Mouse (Mus musculus) lung, postnatal 0 days (tissue): ENCODE measurements around the gene Olfr1420. TPM values are rescaled to one million over a fixed set of nuclear protein-coding genes. Genes with fewer than 3 reads are reported as not detected.
"Not testable (repeated sequence)": the region's sequence is repeated elsewhere in the genome, so short reads cannot be mapped to it uniquely, and the experiment has no call there.

ENCODE experiments used
- ATAC-seq: fragments of 200-750 bp; cut with Nextera tagmentation; 2 replicates; pipeline ENCODE4 v1.8.0; 2017; ENCODE audit warnings: moderate library complexity
- DNase-seq: peaks from one replicate; pipeline ENCODE4 v3.0.0-alpha.2; 2016; ENCODE audit warnings: low spot score
- H3K27ac ChIP-seq: fragments of 300-500 bp; sonication (generic); 2 replicates; pipeline ENCODE4 v1.5.1; 2014; ENCODE audit warnings: antibody characterized with exemption, mild to moderate bottlenecking, low read length, mixed read lengths
- H3K27me3 ChIP-seq: fragments of 300-500 bp; sonication (generic); replicated peaks from 2 replicates; pipeline ENCODE4 v1.6.1; 2014; ENCODE audit warnings: low read length, mixed read lengths; ENCODE audit not compliant: insufficient read depth
- H3K36me3 ChIP-seq: fragments of 300-500 bp; sonication (generic); 2 replicates; pipeline ENCODE4 v1.6.1; 2014; ENCODE audit warnings: low read length, mixed read lengths; ENCODE audit not compliant: insufficient read depth
- H3K4me1 ChIP-seq: fragments of 300-500 bp; sonication (generic); 2 replicates; pipeline ENCODE4 v1.6.1; 2014; ENCODE audit warnings: antibody characterized with exemption, low read depth, low read length, mixed read lengths; ENCODE audit not compliant: insufficient read depth
- H3K4me2 ChIP-seq: fragments of 300-500 bp; sonication (generic); replicated peaks from 2 replicates; pipeline ENCODE4 v1.6.1; 2014; ENCODE audit warnings: low read depth, mild to moderate bottlenecking, low read length, moderate library complexity, mixed read lengths
- H3K4me3 ChIP-seq: fragments of 300-500 bp; sonication (generic); 2 replicates; pipeline ENCODE4 v1.5.1; 2014; ENCODE audit warnings: low read depth, low read length
- H3K9ac ChIP-seq: fragments of 300-500 bp; sonication (generic); replicated peaks from 2 replicates; pipeline ENCODE4 v1.6.1; 2014; ENCODE audit warnings: low read depth, mild to moderate bottlenecking
- H3K9me3 ChIP-seq: fragments of 300-500 bp; sonication (generic); 2 replicates; pipeline ENCODE4 v1.6.1; 2016; ENCODE audit warnings: low read length, mixed read lengths
- CTCF ChIP-seq: IDR thresholded peaks from 2 replicates; pipeline ENCODE4 v1.5.1; 2016; ENCODE audit warnings: antibody characterized with exemption, mild to moderate bottlenecking
- EP300 ChIP-seq: IDR thresholded peaks from 2 replicates; pipeline ENCODE4 v1.6.1; 2016; ENCODE audit warnings: antibody characterized with exemption, mild to moderate bottlenecking, control low read depth
- WGBS: fragments of 180-500 bp; shearing (Covaris S2); extraction: QIAGEN DNeasy Blood & Tissue Kit; methylation state at CpG from one replicate; pipeline ENCODE4 v1.1.7; 2014; 5-methylcytosine and 5-hydroxymethylcytosine counted together
- microRNA-seq: library from miRNA; unstranded; fragments of <30 nt; microRNA quantifications from one replicate; pipeline ENCODE4, GENCODE M21; 2016
- polyA plus RNA-seq: library from polyadenylated mRNA; unstranded; fragments of >200 nt; fragmentation: Nextera tagmentation; extraction: Ambion mirVana; gene quantifications from 2 replicates; pipeline ENCODE4 v1.2.1, GENCODE M21; 2015

Gene Olfr1420
- polyA plus RNA-seq, 1 experiment from 2014 or later = 0.12 TPM

DNA sequence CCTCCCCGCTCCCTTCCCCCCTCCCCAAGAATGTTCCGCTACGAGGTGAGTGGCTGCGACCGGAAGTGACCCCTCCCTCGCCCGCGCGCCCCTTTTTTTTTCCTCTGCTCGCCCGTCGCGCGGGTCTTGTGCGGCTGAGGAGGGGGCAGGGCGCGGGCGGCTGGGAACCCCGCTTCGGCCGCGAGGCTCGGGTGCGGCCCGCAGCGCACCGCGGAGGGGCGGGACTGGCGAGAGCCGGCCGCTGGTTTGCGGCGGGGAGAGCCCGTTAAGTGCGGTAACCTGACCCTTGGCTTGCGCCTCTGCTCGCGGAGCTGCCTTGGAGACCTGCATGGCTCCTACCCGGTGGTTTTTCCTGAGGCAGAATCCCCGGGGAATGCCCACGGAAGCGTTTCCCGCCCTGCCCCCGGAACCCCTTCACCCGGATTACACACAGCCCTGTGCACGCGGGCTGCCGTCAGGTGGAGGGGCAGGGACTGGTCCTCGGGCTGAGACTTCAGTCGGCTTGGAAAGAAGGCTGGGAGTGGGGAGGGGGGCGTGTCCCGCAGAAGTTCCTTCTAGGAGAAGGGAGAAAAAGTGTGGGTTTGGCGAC lies 26.3 kb downstream of the Olfr1420 start:
- ATAC-seq (peak; percentile 57), DNase-seq (peak; percentile 80)
- Histone ChIP-seq H3K9me3 (no peaks in the 10 kb centered on the region), H3K27ac (peak overlapping the region; percentile 98), H3K4me1 (peaks cover 4% of the 10 kb centered on the region; the same call in 1 of the 2 replicates), H3K4me2 (peak overlapping the region; percentile 61), H3K9ac (peak overlapping the region; percentile 85), H3K36me3 (no peaks in the 10 kb centered on the region), H3K4me3 (peak overlapping the region; percentile 97), H3K27me3 (no peaks in the 10 kb centered on the region)
- whole genome bisulfite sequencing = under 1% methylated on average over 43 of the region's 54 CpGs
- no peak for TF ChIP-seq EP300
- no peak for TF ChIP-seq CTCF

DNA sequence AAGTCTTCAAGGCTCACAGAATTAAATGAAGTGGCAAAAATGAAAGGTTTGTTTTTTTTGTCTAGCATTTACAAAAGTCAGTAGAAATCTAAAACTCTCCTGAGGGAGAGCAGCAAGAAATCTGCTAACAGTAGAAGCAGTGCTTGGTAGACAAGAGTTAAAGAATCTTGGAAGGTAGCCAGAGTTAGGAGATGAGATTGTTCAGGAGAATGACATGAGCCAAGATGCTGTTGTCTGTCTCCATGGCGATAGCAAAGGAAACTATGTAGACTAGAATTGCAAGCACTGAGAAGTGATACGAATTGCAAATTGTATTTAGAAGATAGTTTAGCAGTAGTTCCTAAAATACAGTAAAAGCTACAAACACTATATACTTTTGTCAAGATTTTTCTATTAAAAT lies 29.4 kb downstream of the Olfr1420 start:
- peaks cover 4% of the 10 kb centered on the region; the same call in 1 of the 2 replicates for H3K4me1 ChIP-seq
- no peak for ATAC-seq
- WGBS = 3% methylated on average over 2 of the region's 2 CpGs
- H3K27ac ChIP-seq = no peak overlapping the region
- H3K9ac ChIP-seq = no peak overlapping the region
- no peak overlapping the region for H3K4me2 ChIP-seq
- H3K4me3 ChIP-seq = no peak overlapping the region
- TF ChIP-seq EP300 (no peak), CTCF (no peak)
- H3K27me3 ChIP-seq = no peaks in the 10 kb centered on the region
- peak; percentile 94 for DNase-seq
- no peaks in the 10 kb centered on the region for H3K9me3 ChIP-seq
- 0 out of 2 replicates have a peak, but pooled peaks cover 3% of the 10 kb centered on the region for H3K36me3 ChIP-seq

DNA sequence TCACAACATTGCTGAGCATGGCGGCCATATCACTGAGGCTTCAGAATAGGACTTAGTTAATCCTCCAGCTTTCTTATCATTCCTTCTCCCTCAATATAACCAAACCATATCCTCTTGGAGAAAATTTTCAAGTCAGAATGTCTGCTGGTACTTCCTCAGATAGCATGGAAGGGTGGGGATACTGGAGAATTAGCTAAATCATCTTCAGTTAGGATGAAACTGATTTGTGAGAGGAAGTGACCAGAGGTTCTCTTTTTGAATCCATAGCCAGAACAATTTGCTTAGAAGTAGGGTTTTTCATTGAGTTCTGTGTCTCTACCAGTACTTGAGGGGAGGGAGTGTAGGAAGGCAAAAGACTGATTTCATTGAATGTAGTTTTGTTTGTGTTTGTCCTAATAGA lies 35.7 kb downstream of the Olfr1420 start:
- H3K27ac ChIP-seq = no peak overlapping the region
- WGBS = 89% methylated on average over 1 of the region's 1 CpGs
- no peak overlapping the region for H3K9ac ChIP-seq
- peaks cover 29% of the 10 kb centered on the region; the same call in 1 of the 2 replicates for H3K36me3 ChIP-seq
- DNase-seq (no peak), ATAC-seq (no peak)
- H3K4me3 ChIP-seq = no peak overlapping the region
- H3K27me3 ChIP-seq = no peaks in the 10 kb centered on the region
- no peaks in the 10 kb centered on the region for H3K9me3 ChIP-seq
- H3K4me1 ChIP-seq = no peaks in the 10 kb centered on the region
- H3K4me2 ChIP-seq = no peak overlapping the region
- TF ChIP-seq EP300 = no peak
- TF ChIP-seq CTCF = no peak

DNA sequence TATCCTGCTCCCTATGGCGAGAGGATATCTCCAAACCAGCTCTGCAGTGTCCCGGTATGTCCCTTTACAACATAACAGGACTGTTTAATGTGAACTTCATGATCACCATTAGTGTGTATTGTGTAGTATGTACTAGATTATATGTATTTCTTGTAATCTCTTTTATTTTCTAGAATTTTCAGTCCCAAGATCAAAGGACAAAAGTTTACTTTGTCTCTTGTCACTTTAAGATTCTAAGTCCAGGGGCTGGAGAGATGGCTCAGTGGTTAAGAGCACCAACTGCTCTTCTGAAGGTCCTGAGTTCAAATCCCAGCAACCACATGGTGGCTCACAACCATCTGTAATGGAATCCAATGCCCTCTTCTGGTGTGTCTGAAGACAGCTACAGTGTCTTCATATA lies 36.1 kb downstream of the Olfr1420 start:
- H3K27me3 ChIP-seq, H3K4me2 ChIP-seq, H3K9me3 ChIP-seq, ATAC-seq, H3K9ac ChIP-seq, H3K4me1 ChIP-seq, H3K4me3 ChIP-seq, DNase-seq, H3K27ac ChIP-seq: not testable (repeated sequence)
- 98% methylated on average over 2 of the region's 2 CpGs for WGBS
- H3K36me3 ChIP-seq = peaks cover 29% of the 10 kb centered on the region; the same call in 1 of the 2 replicates

DNA sequence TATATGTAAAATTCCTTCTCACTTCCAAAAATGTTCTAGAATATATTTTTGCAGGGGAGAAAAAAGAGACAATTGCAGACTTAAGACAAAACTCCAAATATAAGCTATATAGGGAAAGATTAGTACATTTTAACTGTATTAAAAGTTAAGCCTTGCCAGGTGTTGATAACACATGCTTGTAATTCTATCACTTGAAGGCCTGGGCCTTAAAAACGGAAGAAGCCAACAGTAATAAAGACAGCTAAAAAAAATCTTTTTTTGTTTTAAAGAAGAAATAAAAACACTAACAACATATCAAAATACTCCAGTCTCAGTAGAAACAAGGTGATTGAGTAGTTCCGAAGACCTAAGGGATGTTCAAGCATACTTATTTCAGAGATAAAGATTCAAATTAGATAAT lies 40.0 kb downstream of the Olfr1420 start:
- Histone ChIP-seq H3K4me2 (no peak overlapping the region), H3K4me3 (no peak overlapping the region), H3K36me3 (peaks cover 36% of the 10 kb centered on the region), H3K27ac (no peak overlapping the region), H3K9me3 (no peaks in the 10 kb centered on the region), H3K9ac (no peak overlapping the region), H3K27me3 (no peaks in the 10 kb centered on the region), H3K4me1 (no peaks in the 10 kb centered on the region)
- TF ChIP-seq CTCF (no peak), EP300 (no peak)
- WGBS = 93% methylated on average over 2 of the region's 2 CpGs
- ATAC-seq = no peak
- DNase-seq = no peak

DNA sequence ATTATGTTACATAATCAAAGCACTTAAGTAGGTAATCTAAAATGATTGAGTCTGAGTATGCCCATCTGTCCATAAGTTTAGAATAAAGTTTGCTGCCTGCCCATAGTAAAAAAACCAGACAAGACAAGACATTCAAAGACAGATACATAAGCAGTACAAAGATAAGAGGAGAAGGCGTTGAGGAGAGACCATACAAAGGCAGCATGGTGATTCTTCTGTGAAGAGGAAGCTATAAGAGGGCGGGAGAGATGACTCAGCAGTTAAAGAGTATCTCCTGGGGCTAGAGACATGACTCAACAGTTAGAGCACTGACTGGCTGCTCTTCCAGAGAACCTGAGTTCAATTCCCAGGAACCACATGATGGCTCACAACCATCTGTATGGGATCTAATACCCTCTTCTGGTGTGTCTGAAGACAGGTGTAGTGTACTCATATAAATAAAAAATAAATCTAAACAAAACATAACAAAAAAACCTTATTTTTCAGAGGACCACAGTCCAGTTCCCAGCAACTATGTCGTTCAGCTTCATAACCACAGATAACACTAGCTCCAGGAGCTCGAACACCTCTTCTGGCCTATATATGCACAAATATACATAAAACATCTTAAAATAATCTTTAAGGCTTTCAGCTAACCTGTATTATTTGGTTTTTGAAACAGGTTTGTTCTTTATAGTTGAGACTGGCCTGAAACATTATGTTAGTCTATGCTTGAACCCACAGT lies 41.8 kb downstream of the Olfr1420 start:
- H3K9me3 ChIP-seq = no peaks in the 10 kb centered on the region
- H3K4me1 ChIP-seq = no peaks in the 10 kb centered on the region
- TF ChIP-seq CTCF (no peak), EP300 (no peak)
- peaks cover 38% of the 10 kb centered on the region for H3K36me3 ChIP-seq
- H3K9ac ChIP-seq = no peak overlapping the region
- no peak for DNase-seq
- H3K27ac ChIP-seq = no peak overlapping the region
- H3K4me3 ChIP-seq = no peak overlapping the region
- no peak for ATAC-seq
- H3K4me2 ChIP-seq = no peak overlapping the region
- no peaks in the 10 kb centered on the region for H3K27me3 ChIP-seq
- 92% methylated on average over 4 of the region's 4 CpGs for WGBS

DNA sequence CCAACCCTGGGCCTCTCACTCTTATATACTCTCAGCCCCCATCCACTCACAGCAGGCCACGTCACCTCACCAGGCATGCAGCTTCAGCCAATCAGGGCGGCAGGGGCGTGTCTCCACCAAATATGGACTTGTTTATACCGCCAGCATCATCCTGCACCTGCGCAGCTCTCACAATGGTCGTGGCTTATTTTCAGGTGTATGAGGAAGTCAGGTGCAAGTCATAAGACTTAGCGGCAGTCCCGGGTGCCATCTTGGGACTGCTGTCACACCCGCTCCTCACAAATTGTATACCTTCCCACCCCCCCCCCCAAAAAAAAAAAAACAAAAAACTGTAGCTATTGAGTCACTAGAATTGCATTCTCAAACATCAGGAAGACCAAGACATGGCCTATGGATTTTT lies 60.1 kb downstream of the Olfr1420 start:
- not testable (repeated sequence) for H3K4me3 ChIP-seq, H3K9ac ChIP-seq, H3K27me3 ChIP-seq, DNase-seq, H3K27ac ChIP-seq, H3K9me3 ChIP-seq, ATAC-seq, H3K4me2 ChIP-seq, H3K4me1 ChIP-seq
- H3K36me3 ChIP-seq = peaks cover 24% of the 10 kb centered on the region; the same call in 1 of the 2 replicates
- 99% methylated on average over 9 of the region's 9 CpGs for WGBS

Small RNA genes within 50 kb of the gene (microRNA-seq; reads per million reads assigned to microRNA genes)
- 3.9 reads per million, percentile 11 among the genes with 10 or more reads in this experiment for gene Mir6994

Other genes starting within 250 kb of the Olfr1420 start
- gene Ms4a3, start 245.7 kb upstream of the Olfr1420 start, polyA plus RNA-seq = not detected in 2 replicates
- gene Oosp2, start 226.0 kb upstream of the Olfr1420 start, polyA plus RNA-seq = not detected in 2 replicates
- gene Oosp1, start 195.4 kb upstream of the Olfr1420 start, polyA plus RNA-seq = not detected in 2 replicates
- gene Oosp3, start 189.5 kb upstream of the Olfr1420 start, polyA plus RNA-seq = not detected in 2 replicates
- 10.9 and 15.7 TPM in 2 replicates for gene Gif, start 139.0 kb upstream of the Olfr1420 start, polyA plus RNA-seq
- 26.9 and 27.8 TPM in 2 replicates for gene Mrpl16, start 116.2 kb upstream of the Olfr1420 start, polyA plus RNA-seq
- gene Stx3, start 67.2 kb upstream of the Olfr1420 start, polyA plus RNA-seq = 39.7 and 42.6 TPM in 2 replicates
- gene Olfr1417, start 47.3 kb upstream of the Olfr1420 start, polyA plus RNA-seq = 0.08 and 0.14 TPM in 2 replicates
- not detected in 2 replicates for gene Olfr1418, start 25.5 kb upstream of the Olfr1420 start, polyA plus RNA-seq
- gene Olfr1419, start 11.5 kb upstream of the Olfr1420 start, polyA plus RNA-seq = not detected in 2 replicates
- gene Patl1, start 25.8 kb downstream of the Olfr1420 start, polyA plus RNA-seq = 9.2 and 9.4 TPM in 2 replicates
- 4.6 and 5.2 TPM in 2 replicates for gene Osbp, start 79.4 kb downstream of the Olfr1420 start, polyA plus RNA-seq
- not detected in 2 replicates for gene Olfr1423, start 154.8 kb downstream of the Olfr1420 start, polyA plus RNA-seq
- not detected in 2 replicates for gene Olfr1424, start 176.1 kb downstream of the Olfr1420 start, polyA plus RNA-seq
- not detected in 2 replicates for gene Olfr1425, start 191.2 kb downstream of the Olfr1420 start, polyA plus RNA-seq
- not detected in 2 replicates for gene Olfr1426, start 205.4 kb downstream of the Olfr1420 start, polyA plus RNA-seq
- not detected in 2 replicates for gene Olfr1427, start 216.8 kb downstream of the Olfr1420 start, polyA plus RNA-seq
- gene Olfr1428, start 229.3 kb downstream of the Olfr1420 start, polyA plus RNA-seq = not detected in 2 replicates
- not detected in 2 replicates for gene Olfr76, start 236.6 kb downstream of the Olfr1420 start, polyA plus RNA-seq